Mouse (Mus musculus) embryo, embryonic 9.5 days (tissue): ENCODE results near the gene Celf2.

ENCODE experiments used
- DNase-seq: peaks from one replicate; pipeline ENCODE4 v3.0.0-alpha.2; 2017; ENCODE audit errors: extremely low spot score

Gene Celf2

DNA sequence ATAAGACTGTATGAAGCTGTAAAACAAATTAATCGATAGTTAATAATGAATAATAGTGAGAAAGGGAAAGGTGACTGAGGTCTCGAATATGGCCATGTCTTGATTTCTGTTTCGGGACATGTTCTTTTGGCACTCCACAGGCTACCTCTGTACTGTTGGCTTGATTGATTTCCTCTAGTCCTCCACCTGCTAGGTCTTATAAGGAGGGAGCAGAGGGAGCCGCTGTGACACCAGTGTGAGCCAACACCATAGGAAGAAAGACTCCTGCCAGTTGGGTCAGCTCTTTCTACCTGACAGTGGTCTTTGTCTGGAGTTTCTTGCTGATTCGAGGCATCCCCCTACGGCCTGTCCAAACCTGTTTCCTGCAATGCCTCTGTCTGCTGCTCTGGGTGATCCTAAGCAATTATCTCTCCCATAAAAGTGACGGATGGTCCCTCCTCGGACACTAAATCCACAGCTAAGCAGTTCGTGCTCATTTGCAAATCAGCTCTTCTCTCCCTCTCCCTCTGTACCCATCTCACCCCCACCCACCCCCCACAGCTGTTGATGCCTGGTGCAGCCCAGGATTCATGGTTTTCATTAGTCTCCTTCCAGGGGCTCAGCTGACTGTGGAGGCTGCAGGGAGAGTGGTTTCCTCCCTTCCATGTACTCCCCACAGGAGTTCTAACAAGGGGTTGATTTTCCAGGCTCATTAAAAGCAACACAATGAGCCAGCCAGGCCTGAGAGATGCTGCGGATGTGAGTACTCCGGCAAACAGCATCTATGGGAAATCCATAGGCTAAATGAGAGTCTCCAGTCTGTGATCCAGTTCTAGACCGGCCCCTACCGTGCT, 1003.2 kb downstream of the Celf2 start:
- peak; percentile 27 for DNase-seq

DNA sequence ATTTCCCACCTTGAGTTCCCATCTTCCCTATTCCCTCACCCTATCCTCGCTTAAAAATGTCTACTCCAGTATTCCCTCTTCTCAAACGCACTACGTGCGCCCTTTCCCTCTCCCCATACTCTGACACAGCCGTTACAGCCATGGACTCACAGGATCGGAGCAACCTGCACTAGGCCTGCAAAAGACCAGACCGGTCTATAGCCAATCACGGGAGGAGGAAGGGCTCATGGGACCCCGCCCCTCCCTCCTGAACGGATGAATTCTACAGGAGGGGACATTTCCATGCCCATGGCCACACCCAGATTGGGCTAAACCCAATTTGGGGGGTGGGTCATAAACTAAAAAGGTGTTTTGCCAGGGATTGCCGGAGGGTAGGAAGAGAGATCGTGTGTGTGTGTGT, 1003.8 kb downstream of the Celf2 start:
- DNase-seq: no peak

DNA sequence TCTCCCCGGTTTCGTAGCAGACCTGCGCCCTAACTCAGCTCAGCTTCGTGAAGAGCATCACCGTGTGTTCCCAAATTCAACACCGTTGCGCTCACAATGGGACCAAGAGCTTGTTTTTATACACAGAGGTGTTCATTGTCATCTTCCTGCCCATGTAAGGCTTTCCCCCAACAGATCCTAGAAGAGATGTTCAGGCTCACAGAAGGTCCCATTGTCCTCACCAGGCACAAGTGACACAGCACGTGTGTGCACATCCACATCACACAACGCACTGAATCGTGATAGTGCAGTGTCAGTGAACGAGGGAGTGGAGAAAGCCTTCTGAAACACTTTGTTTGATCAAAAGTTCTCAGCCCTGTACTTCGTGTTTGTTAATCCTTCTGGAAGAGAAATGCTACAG, 1011.3 kb downstream of the Celf2 start:
- no peak for DNase-seq

DNA sequence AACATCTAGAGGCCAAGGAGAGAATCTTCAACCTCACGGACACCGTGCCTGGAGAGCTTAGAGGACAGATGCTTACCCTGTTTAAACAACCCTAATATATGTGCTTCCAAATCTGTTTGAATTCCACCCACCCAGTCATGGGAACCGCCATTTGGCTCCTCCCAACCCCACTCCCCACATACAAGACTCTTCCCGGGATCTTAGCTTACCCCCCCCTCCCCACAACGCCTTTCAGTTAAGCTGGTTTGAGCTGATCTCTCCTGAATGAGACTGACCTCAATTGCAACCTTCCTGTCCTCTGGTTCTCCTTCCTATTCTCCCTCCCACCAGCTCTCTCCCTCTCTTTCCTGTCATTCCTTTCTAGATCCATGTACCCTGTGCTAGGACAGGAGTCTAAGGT, 1011.7 kb downstream of the Celf2 start:
- DNase-seq: no peak

DNA sequence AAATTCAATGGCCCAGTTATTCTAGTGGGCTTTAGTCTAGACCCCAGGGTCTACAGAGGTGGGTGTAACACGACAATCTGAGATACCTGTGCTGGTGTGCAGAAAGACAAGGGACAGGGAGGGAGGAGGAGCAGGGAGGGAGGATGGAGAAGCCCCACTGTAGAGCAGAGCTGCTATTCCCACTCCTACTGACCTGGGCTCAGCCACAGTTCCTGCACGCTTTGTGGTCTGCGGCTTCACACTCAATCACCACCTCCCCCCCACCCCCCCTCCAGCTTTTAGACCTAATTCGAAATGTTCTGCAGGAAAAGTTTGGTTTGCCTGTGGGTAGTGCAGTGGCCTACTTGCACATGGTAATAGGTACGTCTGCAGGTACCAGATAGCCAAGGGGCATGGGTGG, 1015.5 kb downstream of the Celf2 start:
- no peak for DNase-seq

DNA sequence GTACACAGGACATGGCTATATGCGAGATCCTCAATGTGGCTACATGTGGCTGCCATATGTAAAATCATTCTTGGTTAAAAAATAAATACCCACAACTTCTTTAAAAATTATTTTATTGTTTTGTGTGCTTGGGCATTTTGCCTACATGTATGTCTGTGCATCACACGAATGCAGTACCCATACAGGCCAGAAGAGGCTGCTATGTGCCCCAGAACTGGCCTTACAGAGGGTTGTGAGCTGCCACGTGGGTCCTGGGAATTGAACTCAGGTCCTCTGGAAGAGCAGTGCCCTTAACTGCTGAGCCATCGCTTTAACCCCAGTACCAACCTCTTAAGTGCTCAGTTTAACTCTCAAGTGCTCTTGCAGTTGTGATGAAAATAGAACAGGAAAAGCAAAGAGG, 1018.5 kb downstream of the Celf2 start:
- DNase-seq: no peak

DNA sequence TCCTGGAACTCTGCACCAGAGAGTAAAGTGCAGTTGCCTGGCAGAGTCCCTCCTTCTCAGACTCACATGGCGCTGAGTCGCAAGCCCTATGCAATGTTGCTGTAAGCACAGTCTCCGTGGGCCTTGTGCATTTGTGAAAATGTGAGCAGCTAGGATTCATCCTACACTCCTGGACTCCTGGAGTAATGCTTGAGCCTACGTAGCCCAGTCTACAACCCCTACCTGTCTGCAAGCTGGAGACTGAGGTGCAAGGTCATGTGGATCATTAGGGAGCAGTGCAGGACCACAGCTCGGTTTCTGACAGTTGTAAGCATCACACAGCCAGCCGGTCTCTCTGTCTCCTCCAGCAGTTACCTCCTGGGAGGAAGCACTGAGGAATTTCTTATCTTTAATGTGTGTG, 1019.3 kb downstream of the Celf2 start:
- DNase-seq: no peak
